Mouse (Mus musculus) spleen, adult 2 months (tissue): Measurements from ENCODE around the gene Gstm2.

Experiments
- CTCF ChIP-seq: fragments of 200-500 bp; IDR thresholded peaks from 2 replicates; pipeline ENCODE4 v1.5.1; 2011; ENCODE audit warnings: mild to moderate bottlenecking, inconsistent platforms; ENCODE audit not compliant: insufficient read depth, insufficient read length, insufficient replicate concordance; ENCODE audit errors: extremely low read depth
- POLR2A ChIP-seq: fragments of 200-500 bp; IDR thresholded peaks from 2 replicates; pipeline ENCODE4 v1.6.1; 2011; ENCODE audit warnings: low read depth, low read length, inconsistent platforms

DNA sequence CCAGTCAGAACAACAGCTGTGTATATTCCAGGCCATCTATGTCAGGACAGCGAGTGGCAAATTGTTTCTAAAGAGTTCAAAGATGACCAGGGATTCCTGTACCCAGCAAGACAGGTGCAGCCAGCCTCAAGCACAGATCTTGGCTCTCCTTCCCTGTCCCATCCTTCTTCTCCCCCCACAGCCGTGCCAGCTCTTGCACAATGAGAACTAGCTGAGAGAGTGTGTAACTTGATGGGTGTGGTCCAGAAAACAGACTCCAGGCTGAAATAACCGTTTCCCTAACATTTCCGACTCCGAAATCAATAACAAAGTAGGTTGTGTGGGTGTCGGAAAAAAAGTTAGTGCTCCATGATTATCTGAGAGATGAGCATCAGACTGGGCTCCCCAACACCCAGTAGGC lies 36.4 kb upstream of the Gstm2 start:
- no peak for TF ChIP-seq POLR2A
- TF ChIP-seq CTCF = no peak
